Mouse (Mus musculus) adrenal gland, adult (tissue): ENCODE results near the gene Man1b1.

ENCODE experiments used
- DNase-seq, 2 experiments: peaks; one replicate each; pipeline ENCODE4 v3.0.0; 2022 to 2023; ENCODE audit warnings: low spot score in 1 of 2; ENCODE audit not compliant: inconsistent age in 2 of 2

The Man1b1 gene

GRCm38 (mm10) chr2:25359848-25360247 lies 27.7 kb downstream of the Man1b1 start:
- DNase-seq, result no peak

- peak; percentile 29 to 66 for DNase-seq
Observed at GRCm38 (mm10) chr2:25363478-25364178, 31.5 kb downstream of the Man1b1 start.

GRCm38 (mm10) chr2:25364313-25364712 lies 32.2 kb downstream of the Man1b1 start:
- no peak for DNase-seq

GRCm38 (mm10) chr2:25364761-25365090 lies 32.6 kb downstream of the Man1b1 start:
- DNase-seq, result peak in 1 of 2 experiments; percentile 28

GRCm38 (mm10) chr2:25365091-25365761 lies 33.1 kb downstream of the Man1b1 start, which contains the start of gene Uap1l1:
Uap1l1 (minus strand) TSS chr2:25365682.
- peak; percentile 87 to 91 for DNase-seq

- DNase-seq, result no peak
Observed at GRCm38 (mm10) chr2:25369996-25370395, 37.9 kb downstream of the Man1b1 start.

GRCm38 (mm10) chr2:25371764-25372643 lies 39.9 kb downstream of the Man1b1 start, which contains the start of gene Sapcd2:
Sapcd2 (plus strand) TSS chr2:25372321.
- peak; percentile 86 to 94 for DNase-seq

GRCm38 (mm10) chr2:25372644-25373391 lies 40.7 kb downstream of the Man1b1 start:
- peak in 1 of 2 experiments; percentile 17 for DNase-seq

GRCm38 (mm10) chr2:25373431-25373830 lies 41.3 kb downstream of the Man1b1 start:
- DNase-seq, result no peak

GRCm38 (mm10) chr2:25376589-25376988 lies 44.5 kb downstream of the Man1b1 start:
- DNase-seq, result peak; percentile 34 to 74

- no peak for DNase-seq
Observed at GRCm38 (mm10) chr2:25384492-25384891, 52.4 kb downstream of the Man1b1 start.

GRCm38 (mm10) chr2:25391266-25391665 lies 59.1 kb downstream of the Man1b1 start:
- no peak for DNase-seq

- no peak for DNase-seq
Observed at GRCm38 (mm10) chr2:25394281-25395221, 62.4 kb downstream of the Man1b1 start.

GRCm38 (mm10) chr2:25395721-25396596 lies 63.8 kb downstream of the Man1b1 start, which contains the start of gene Entpd2:
Entpd2 (plus strand) TSS chr2:25395874.
- DNase-seq, result peak; percentile 33 to 75

GRCm38 (mm10) chr2:25396597-25396983 lies 64.5 kb downstream of the Man1b1 start:
- DNase-seq, result no peak

GRCm38 (mm10) chr2:25397010-25397409 lies 64.9 kb downstream of the Man1b1 start:
- no peak for DNase-seq

GRCm38 (mm10) chr2:25398065-25398464 lies 65.9 kb downstream of the Man1b1 start:
- no peak for DNase-seq

- DNase-seq, result no peak
Observed at GRCm38 (mm10) chr2:25399051-25399450, 66.9 kb downstream of the Man1b1 start, which contains the start of gene Npdc1. Npdc1 (plus strand) TSS chr2:25399351.

- no peak for DNase-seq
Observed at GRCm38 (mm10) chr2:25400291-25400690, 68.2 kb downstream of the Man1b1 start.
